Mouse (Mus musculus) intestine, postnatal 0 days (tissue): ENCODE data around the gene Lrrfip1. TPM values are rescaled to one million over a fixed set of nuclear protein-coding genes. Genes with fewer than 3 reads are reported as not detected.

ENCODE experiments used
- ATAC-seq: fragments of 200-750 bp; cut with Nextera tagmentation; 2 replicates; pipeline ENCODE4 v1.8.0; 2017; ENCODE audit warnings: mild to moderate bottlenecking, moderate TSS enrichment, moderate library complexity
- H3K27ac ChIP-seq: fragments of 300-500 bp; sonication (generic); 2 replicates; pipeline ENCODE4 v1.5.1; 2014; ENCODE audit warnings: mild to moderate bottlenecking, low read depth, low read length, moderate library complexity
- H3K27me3 ChIP-seq: fragments of 300-500 bp; sonication (generic); replicated peaks from 2 replicates; pipeline ENCODE4 v1.6.1; 2014; ENCODE audit warnings: low read length, mixed read lengths; ENCODE audit not compliant: control insufficient read depth, insufficient read depth
- H3K36me3 ChIP-seq: fragments of 300-500 bp; sonication (generic); 2 replicates; pipeline ENCODE4 v1.6.1; 2014; ENCODE audit warnings: mild to moderate bottlenecking, moderate library complexity; ENCODE audit not compliant: control insufficient read depth, insufficient read depth
- H3K4me1 ChIP-seq: fragments of 300-500 bp; sonication (generic); replicated peaks from 2 replicates; pipeline ENCODE4 v1.6.1; 2014; ENCODE audit warnings: antibody characterized with exemption, low read length, mixed read lengths; ENCODE audit not compliant: control insufficient read depth, insufficient read depth
- H3K4me2 ChIP-seq: fragments of 300-500 bp; sonication (generic); replicated peaks from 2 replicates; pipeline ENCODE4 v1.6.1; 2014; ENCODE audit warnings: low read depth, mild to moderate bottlenecking, moderate library complexity
- H3K4me3 ChIP-seq: fragments of 300-500 bp; sonication (generic); 2 replicates; pipeline ENCODE4 v1.5.1; 2014; ENCODE audit warnings: low read depth, low read length
- H3K9ac ChIP-seq: fragments of 300-500 bp; sonication (generic); 2 replicates; pipeline ENCODE4 v1.6.1; 2014; ENCODE audit warnings: mild to moderate bottlenecking, low read depth, low read length
- H3K9me3 ChIP-seq: fragments of 300-500 bp; sonication (generic); 2 replicates; pipeline ENCODE4 v1.6.1; 2016; ENCODE audit warnings: mixed run types; ENCODE audit not compliant: control insufficient read depth
- CTCF ChIP-seq: sonication (generic); IDR thresholded peaks from 2 replicates; pipeline ENCODE4 v1.5.1; 2016; ENCODE audit warnings: low read depth, mild to moderate bottlenecking, control low read depth, antibody characterized with exemption, moderate library complexity
- WGBS: fragments of 180-500 bp; shearing (Covaris S2); extraction: QIAGEN DNeasy Blood & Tissue Kit; methylation state at CpG from one replicate; pipeline ENCODE4 v1.1.7; 2014; 5-methylcytosine and 5-hydroxymethylcytosine counted together
- polyA plus RNA-seq: library from polyadenylated mRNA; unstranded; fragments of >200 nt; fragmentation: Nextera tagmentation; extraction: Ambion mirVana; gene quantifications from 2 replicates; pipeline ENCODE4 v1.2.1, GENCODE M21; 2015

Gene Lrrfip1
- polyA plus RNA-seq, 1 experiment from 2014 or later: 79.2 TPM

DNA sequence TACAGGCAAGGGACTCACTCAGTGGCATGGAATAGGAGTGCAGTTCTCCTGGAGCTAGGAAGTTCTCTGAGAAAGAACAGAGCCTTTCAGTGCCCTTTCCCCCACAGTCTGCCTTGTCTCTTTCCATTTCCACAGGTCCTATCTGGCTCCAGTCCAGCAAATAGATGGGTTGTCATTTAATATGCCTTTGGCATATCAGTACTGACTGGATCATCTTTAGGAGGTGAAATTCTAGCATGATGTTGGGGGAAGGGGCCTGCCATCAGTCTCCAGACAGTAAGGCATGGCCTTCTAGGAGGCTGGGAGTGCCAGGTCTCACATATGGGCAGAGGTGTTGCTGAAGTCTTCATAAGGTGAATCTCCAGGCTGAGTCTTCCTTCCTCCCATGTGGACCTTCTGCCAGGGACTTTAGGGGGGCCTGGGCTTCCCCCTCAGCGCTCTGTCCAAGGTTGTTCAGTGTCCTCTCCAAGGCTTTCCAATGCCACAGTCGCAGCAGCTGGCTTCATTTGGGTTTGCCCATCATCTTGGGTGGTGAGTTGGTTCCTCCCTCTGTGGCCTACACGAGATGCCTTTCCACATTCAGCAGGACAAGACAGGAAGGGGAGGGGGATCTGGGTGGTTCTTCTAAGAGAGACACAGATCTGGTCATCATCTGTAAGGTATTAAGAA is 3.5 kb downstream of the Lrrfip1 start:
- no peaks in the 10 kb centered on the region for H3K9me3 ChIP-seq
- no peak overlapping the region for H3K4me3 ChIP-seq
- H3K27me3 ChIP-seq: 0 out of 2 replicates have a peak, but pooled peaks cover 4% of the 10 kb centered on the region
- 80% methylated on average over 3 of the region's 3 CpGs for WGBS
- ATAC-seq: no peak
- no peaks in the 10 kb centered on the region; the same call in 1 of the 2 replicates for H3K4me1 ChIP-seq
- no peak overlapping the region for H3K4me2 ChIP-seq
- H3K36me3 ChIP-seq: no peaks in the 10 kb centered on the region
- H3K27ac ChIP-seq: no peak overlapping the region
- no peak for TF ChIP-seq CTCF
- no peak overlapping the region for H3K9ac ChIP-seq

DNA sequence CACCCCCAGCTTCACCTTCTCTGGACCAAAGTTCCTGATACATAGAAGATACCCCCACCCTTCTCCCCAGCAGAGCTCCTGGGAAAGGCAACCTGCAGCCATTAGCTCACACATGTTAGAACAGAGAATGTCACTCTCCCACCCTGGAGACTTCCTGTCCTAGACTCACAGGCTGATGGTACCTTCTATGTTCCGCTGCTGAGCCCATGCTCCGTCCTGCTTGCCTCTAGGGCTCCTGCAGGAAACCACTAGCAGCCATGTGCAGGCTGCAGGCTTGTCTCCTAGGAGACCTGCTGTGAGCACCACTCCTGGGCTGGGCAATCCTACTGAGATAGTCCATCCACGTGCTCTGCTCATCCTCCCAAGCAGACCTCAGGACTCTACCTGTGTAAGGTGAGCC is 4.1 kb downstream of the Lrrfip1 start:
- no peak for TF ChIP-seq CTCF
- ATAC-seq: no peak
- no peak overlapping the region for H3K4me2 ChIP-seq
- no peaks in the 10 kb centered on the region for H3K36me3 ChIP-seq
- no peaks in the 10 kb centered on the region; the same call in 1 of the 2 replicates for H3K4me1 ChIP-seq
- 92% methylated on average over 3 of the region's 3 CpGs for WGBS
- no peaks in the 10 kb centered on the region for H3K9me3 ChIP-seq
- no peak overlapping the region for H3K4me3 ChIP-seq
- no peak overlapping the region for H3K27ac ChIP-seq
- H3K9ac ChIP-seq: no peak overlapping the region
- 0 out of 2 replicates have a peak, but pooled peaks cover 4% of the 10 kb centered on the region for H3K27me3 ChIP-seq

DNA sequence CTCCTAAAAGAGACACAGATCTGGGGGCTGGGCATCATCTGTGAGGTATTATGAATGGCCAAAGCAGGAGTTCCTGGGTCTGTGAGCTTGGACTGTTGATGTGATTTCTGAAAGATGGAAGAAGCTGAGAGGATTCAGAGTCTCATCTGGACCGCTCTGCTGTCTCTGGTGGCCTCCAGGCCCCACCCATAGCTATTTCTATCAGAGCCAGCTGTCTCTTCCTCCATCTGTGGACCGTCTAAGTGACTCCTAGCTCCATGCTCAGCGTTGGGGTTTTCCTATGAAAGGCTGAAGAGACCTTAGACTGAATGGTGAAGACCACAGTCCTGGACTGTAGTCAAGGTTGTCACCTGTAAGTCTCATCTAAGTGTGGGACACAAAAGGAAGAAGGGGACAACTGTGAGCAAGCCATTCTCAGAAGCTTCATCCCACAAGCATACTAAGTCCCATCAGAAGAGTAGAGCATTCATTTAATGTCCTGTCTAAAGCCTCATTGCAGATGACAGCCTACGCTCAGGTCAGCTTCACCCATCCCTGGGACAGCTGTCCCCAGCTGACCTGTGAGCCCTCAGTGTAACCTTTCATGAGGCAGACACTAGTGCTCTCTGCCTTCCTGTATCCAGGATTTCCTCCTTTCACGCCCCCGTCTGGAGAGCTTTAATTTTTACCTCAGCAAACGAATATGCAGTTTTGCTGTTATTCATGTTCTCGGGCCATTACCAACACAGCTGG is 5.2 kb downstream of the Lrrfip1 start:
- Histone ChIP-seq H3K27ac (no peak overlapping the region), H3K27me3 (no peaks in the 10 kb centered on the region), H3K4me2 (no peak overlapping the region), H3K36me3 (no peaks in the 10 kb centered on the region), H3K9ac (no peak overlapping the region), H3K9me3 (no peaks in the 10 kb centered on the region), H3K4me1 (no peaks in the 10 kb centered on the region; the same call in 1 of the 2 replicates), H3K4me3 (no peak overlapping the region)
- no peak for TF ChIP-seq CTCF
- 81% methylated on average over 8 of the region's 8 CpGs for WGBS
- no peak for ATAC-seq

DNA sequence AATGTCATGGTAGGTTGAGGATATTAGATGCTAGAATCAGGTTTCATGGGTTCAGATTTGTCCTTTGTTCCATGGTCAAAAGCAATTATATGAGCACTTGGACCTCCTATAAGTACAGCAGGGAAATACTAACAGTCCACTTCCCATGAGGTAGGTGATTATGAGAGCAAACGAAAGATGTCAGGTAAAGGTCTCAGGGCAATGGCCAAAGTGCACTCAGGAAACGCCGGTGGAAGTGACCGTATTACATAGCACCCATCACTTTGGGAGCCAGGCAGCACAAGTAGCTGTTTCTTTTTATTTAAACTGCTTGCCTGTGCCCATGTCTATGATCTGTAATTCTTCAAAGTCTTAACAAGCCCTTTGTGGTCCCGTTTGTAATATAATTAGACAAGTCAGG is 7.5 kb downstream of the Lrrfip1 start:
- H3K4me3 ChIP-seq: no peak overlapping the region
- 52% methylated on average over 5 of the region's 5 CpGs for WGBS
- H3K4me1 ChIP-seq: 0 out of 2 replicates have a peak, but pooled peaks cover 4% of the 10 kb centered on the region
- no peaks in the 10 kb centered on the region for H3K9me3 ChIP-seq
- no peak overlapping the region for H3K9ac ChIP-seq
- no peak for TF ChIP-seq CTCF
- H3K36me3 ChIP-seq: no peaks in the 10 kb centered on the region
- no peaks in the 10 kb centered on the region for H3K27me3 ChIP-seq
- no peak overlapping the region for H3K27ac ChIP-seq
- no peak for ATAC-seq
- no peak overlapping the region for H3K4me2 ChIP-seq

DNA sequence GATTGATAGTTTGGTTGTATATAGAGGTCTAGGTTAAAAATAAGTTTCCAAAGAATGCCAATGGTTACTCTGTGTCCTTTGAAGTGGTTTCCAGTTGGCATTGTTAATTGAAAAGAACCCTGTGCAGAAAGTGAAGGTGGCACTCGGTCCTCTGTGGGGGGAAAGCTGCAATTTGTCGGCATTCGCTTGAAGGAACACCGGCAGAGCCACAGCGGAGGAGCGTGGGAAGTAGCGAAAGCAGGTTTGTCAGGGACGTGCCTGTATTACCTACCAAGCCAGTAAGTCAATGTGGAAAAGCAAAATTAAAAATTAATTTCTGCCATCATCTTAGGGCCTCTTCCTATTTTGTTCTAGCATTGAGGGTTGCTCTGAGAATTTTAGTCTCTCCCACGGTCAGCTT is 8.2 kb downstream of the Lrrfip1 start:
- Histone ChIP-seq H3K4me1 (0 out of 2 replicates have a peak, but pooled peaks cover 4% of the 10 kb centered on the region), H3K27ac (no peak overlapping the region), H3K9me3 (no peaks in the 10 kb centered on the region), H3K36me3 (no peaks in the 10 kb centered on the region), H3K4me2 (no peak overlapping the region), H3K27me3 (no peaks in the 10 kb centered on the region), H3K9ac (no peak overlapping the region), H3K4me3 (no peak overlapping the region)
- ATAC-seq: no peak
- 82% methylated on average over 9 of the region's 9 CpGs for WGBS
- no peak for TF ChIP-seq CTCF

DNA sequence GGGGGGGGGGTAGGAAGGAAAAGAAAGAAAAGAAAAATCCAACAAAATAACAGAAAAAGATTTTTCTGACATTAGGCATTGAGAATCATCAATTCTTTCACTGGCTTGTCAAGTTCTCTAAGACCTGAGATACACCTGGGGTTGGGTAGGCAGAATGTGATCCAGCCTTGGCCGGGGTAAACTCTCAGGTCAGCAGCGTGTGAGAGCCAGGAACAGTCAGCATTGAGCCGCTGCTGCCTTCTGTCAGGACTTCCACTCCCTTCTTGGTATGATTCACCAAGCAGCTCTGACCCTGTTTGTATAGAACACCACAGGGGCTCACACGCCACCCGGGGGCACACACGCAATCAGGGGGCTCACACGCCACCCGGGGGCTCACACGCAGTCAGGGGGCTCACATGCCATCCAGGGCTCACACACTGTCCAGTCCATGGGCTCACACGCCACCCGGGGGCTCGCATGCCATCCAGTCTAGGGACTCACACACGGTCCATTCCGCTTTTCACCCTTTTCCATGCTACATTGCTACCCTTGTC is 9.7 kb downstream of the Lrrfip1 start:
- no peak overlapping the region for H3K4me3 ChIP-seq
- H3K27ac ChIP-seq: no peak overlapping the region
- no peak overlapping the region for H3K9ac ChIP-seq
- no peak for ATAC-seq
- H3K27me3 ChIP-seq: no peaks in the 10 kb centered on the region
- no peak overlapping the region for H3K4me2 ChIP-seq
- H3K4me1 ChIP-seq: 0 out of 2 replicates have a peak, but pooled peaks cover 7% of the 10 kb centered on the region
- WGBS: 91% methylated on average over 14 of the region's 14 CpGs
- no peaks in the 10 kb centered on the region for H3K9me3 ChIP-seq
- no peak for TF ChIP-seq CTCF
- H3K36me3 ChIP-seq: no peaks in the 10 kb centered on the region
